11 mouse cellular contexts compared by ENCODE assay signal in the genomic region with DNA sequence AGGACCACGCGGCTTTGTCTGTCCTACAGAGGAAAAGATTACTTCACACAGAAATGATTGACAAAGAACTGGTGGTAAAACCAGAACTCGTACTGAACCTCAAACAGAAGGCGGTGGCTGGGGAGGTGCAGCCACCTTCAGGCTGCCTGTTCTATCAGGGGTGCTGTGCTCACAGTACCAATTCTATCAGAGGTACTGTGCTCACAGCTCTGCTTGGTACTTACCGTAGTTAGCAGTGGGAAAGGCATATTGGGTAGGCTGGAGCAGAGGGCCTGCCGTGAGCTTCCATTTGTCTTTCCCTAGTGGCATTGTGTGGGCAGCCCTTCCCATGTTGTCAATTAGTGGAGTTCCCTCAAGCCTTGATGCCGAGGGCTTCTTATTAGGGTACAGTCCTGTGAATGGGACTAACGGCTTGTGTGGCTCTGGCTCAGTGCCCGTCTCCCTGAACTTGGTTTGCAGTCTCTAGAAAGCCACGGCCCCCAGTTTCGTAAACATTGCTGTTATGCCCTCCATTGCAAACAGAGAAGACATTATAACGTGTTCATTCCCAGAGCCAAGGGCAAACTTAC.
"Had no signal": no experiment of that assay in that cellular context is flagged by ENCODE, and none has a peak within 500 bp of the region (broad histone marks: within the 10 kb centered on the region; RNA-seq: fewer than 3 reads in every experiment).

No protein-coding gene starts in this region.

- H3K9ac ChIP-seq: kidney, embryonic 15.5 days; limb, embryonic 13.5 days; liver, embryonic 15.5 days; midbrain, embryonic 12.5 days had no signal

- H3K4me3 ChIP-seq: kidney, embryonic 15.5 days; limb, embryonic 13.5 days; liver, embryonic 15.5 days; midbrain, embryonic 12.5 days had no signal

- H3K27me3 ChIP-seq: kidney, embryonic 15.5 days; liver, embryonic 15.5 days; midbrain, embryonic 12.5 days had no signal

- H3K4me1 ChIP-seq: limb, embryonic 13.5 days had no signal

- H3K36me3 ChIP-seq: limb, embryonic 13.5 days; midbrain, embryonic 12.5 days had no signal

- H3K9me3 ChIP-seq: kidney, embryonic 15.5 days; limb, embryonic 13.5 days; liver, embryonic 15.5 days; midbrain, embryonic 12.5 days had no signal

- ATAC-seq: lung, postnatal 0 days had no signal

- DNase-seq: kidney, postnatal 14 days; left cerebral cortex, postnatal 4 days; lung, adult 2 months; lung, postnatal 4 days; thymus, postnatal 4 days had no signal

- H3K4me2 ChIP-seq: kidney, embryonic 15.5 days; limb, embryonic 13.5 days; liver, embryonic 15.5 days; midbrain, embryonic 12.5 days had no signal

- H3K27ac ChIP-seq: kidney, embryonic 15.5 days; limb, embryonic 13.5 days; liver, embryonic 15.5 days; midbrain, embryonic 12.5 days; stomach, postnatal 0 days had no signal
